Mouse (Mus musculus): ENCODE data around the gene Rgs14. TPM values are rescaled to one million over a fixed set of nuclear protein-coding genes. Genes with fewer than 3 reads are reported as not detected.

Rgs14 gene
- polyA plus RNA-seq, 1 experiment from 2014 or later, result 3.6 TPM

GRCm38 (mm10) chr13:55371740-55372139 is 2.2 kb downstream of the Rgs14 start:
- Histone ChIP-seq H3K4me3 (ENCODE audit: inconsistent target) (no peak overlapping the region), H3K27ac (no peak overlapping the region), H3K36me3 (ENCODE audit: inconsistent target) (no peaks in the 10 kb centered on the region), H3K79me2 (ENCODE audit: inconsistent target) (peaks cover 64% of the 10 kb centered on the region)
- 80% methylated on average over 5 of the region's 5 CpGs for WGBS (ENCODE audit: missing documents)

- peaks cover 68% of the 10 kb centered on the region for H3K79me2 ChIP-seq (ENCODE audit: inconsistent target)
- H3K4me3 ChIP-seq (ENCODE audit: inconsistent target), result no peak overlapping the region
- 98% methylated on average over 6 of the region's 6 CpGs for WGBS (ENCODE audit: missing documents)
- H3K36me3 ChIP-seq (ENCODE audit: inconsistent target), result peaks cover 10% of the 10 kb centered on the region
- H3K27ac ChIP-seq, result no peak overlapping the region
These were observed 4.8 kb downstream of the Rgs14 start for GRCm38 (mm10) chr13:55374206-55374924.

GRCm38 (mm10) chr13:55375877-55376276 is 6.3 kb downstream of the Rgs14 start:
- Histone ChIP-seq H3K36me3 (ENCODE audit: inconsistent target) (peaks cover 26% of the 10 kb centered on the region), H3K4me3 (ENCODE audit: inconsistent target) (no peak overlapping the region), H3K27ac (no peak overlapping the region), H3K79me2 (ENCODE audit: inconsistent target) (peaks cover 56% of the 10 kb centered on the region)
- 83% methylated on average over 2 of the region's 2 CpGs for WGBS (ENCODE audit: missing documents)

GRCm38 (mm10) chr13:55378907-55379580 is 9.5 kb downstream of the Rgs14 start:
- H3K36me3 ChIP-seq (ENCODE audit: inconsistent target), result peaks cover 56% of the 10 kb centered on the region
- no peak overlapping the region for H3K4me3 ChIP-seq (ENCODE audit: inconsistent target)
- H3K79me2 ChIP-seq (ENCODE audit: inconsistent target), result peaks cover 24% of the 10 kb centered on the region
- 96% methylated on average over 30 of the region's 32 CpGs for WGBS (ENCODE audit: missing documents)
- no peak overlapping the region for H3K27ac ChIP-seq

GRCm38 (mm10) chr13:55381790-55382189 is 12.3 kb downstream of the Rgs14 start:
- peaks cover 77% of the 10 kb centered on the region for H3K36me3 ChIP-seq (ENCODE audit: inconsistent target)
- peaks cover 4% of the 10 kb centered on the region; the same call in 1 of the 2 replicates for H3K79me2 ChIP-seq (ENCODE audit: inconsistent target)
- H3K4me3 ChIP-seq (ENCODE audit: inconsistent target), result no peak overlapping the region
- H3K27ac ChIP-seq, result no peak overlapping the region
- WGBS (ENCODE audit: missing documents), result 96% methylated on average over 4 of the region's 4 CpGs

GRCm38 (mm10) chr13:55390644-55391043 is 21.1 kb downstream of the Rgs14 start:
- peaks cover 5% of the 10 kb centered on the region for H3K36me3 ChIP-seq (ENCODE audit: inconsistent target)
- no peak overlapping the region for H3K27ac ChIP-seq
- no peaks in the 10 kb centered on the region for H3K79me2 ChIP-seq (ENCODE audit: inconsistent target)
- WGBS (ENCODE audit: missing documents), result 83% methylated on average over 3 of the region's 3 CpGs
- H3K4me3 ChIP-seq (ENCODE audit: inconsistent target), result no peak overlapping the region

- WGBS (ENCODE audit: missing documents), result 31% methylated on average over 1 of the region's 1 CpGs
- Histone ChIP-seq H3K27ac (no peak overlapping the region), H3K79me2 (ENCODE audit: inconsistent target) (no peaks in the 10 kb centered on the region), H3K4me3 (ENCODE audit: inconsistent target) (no peak overlapping the region), H3K36me3 (ENCODE audit: inconsistent target) (no peaks in the 10 kb centered on the region)
These were observed 22.1 kb downstream of the Rgs14 start for GRCm38 (mm10) chr13:55391626-55392029.

GRCm38 (mm10) chr13:55392933-55393332 is 23.4 kb downstream of the Rgs14 start:
- no peak overlapping the region for H3K27ac ChIP-seq
- no peaks in the 10 kb centered on the region for H3K79me2 ChIP-seq (ENCODE audit: inconsistent target)
- 83% methylated on average over 4 of the region's 4 CpGs for WGBS (ENCODE audit: missing documents)
- no peaks in the 10 kb centered on the region for H3K36me3 ChIP-seq (ENCODE audit: inconsistent target)
- H3K4me3 ChIP-seq (ENCODE audit: inconsistent target), result no peak overlapping the region

GRCm38 (mm10) chr13:55398088-55398487 is 28.6 kb downstream of the Rgs14 start, which contains the start of gene Slc34a1:
Slc34a1 (plus strand) TSS chr13:55398187.
- WGBS (ENCODE audit: missing documents), result 44% methylated on average over 1 of the region's 1 CpGs
- Histone ChIP-seq H3K79me2 (ENCODE audit: inconsistent target) (no peaks in the 10 kb centered on the region), H3K27ac (no peak within 1 kb of the TSS), H3K4me3 (ENCODE audit: inconsistent target) (no peak within 1 kb of the TSS), H3K36me3 (ENCODE audit: inconsistent target) (no peaks in the 10 kb centered on the region)

GRCm38 (mm10) chr13:55399300-55400038 is 29.9 kb downstream of the Rgs14 start:
- Histone ChIP-seq H3K4me3 (ENCODE audit: inconsistent target) (no peak overlapping the region), H3K36me3 (ENCODE audit: inconsistent target) (no peaks in the 10 kb centered on the region), H3K27ac (no peak overlapping the region), H3K79me2 (ENCODE audit: inconsistent target) (no peaks in the 10 kb centered on the region)
- WGBS (ENCODE audit: missing documents), result 40% methylated on average over 5 of the region's 5 CpGs

GRCm38 (mm10) chr13:55400039-55400346 is 30.5 kb downstream of the Rgs14 start:
- no peaks in the 10 kb centered on the region for H3K36me3 ChIP-seq (ENCODE audit: inconsistent target)
- H3K79me2 ChIP-seq (ENCODE audit: inconsistent target), result no peaks in the 10 kb centered on the region
- no peak overlapping the region for H3K4me3 ChIP-seq (ENCODE audit: inconsistent target)
- H3K27ac ChIP-seq, result no peak overlapping the region
- WGBS (ENCODE audit: missing documents), result 100% methylated on average over 1 of the region's 1 CpGs

- no peak overlapping the region for H3K27ac ChIP-seq
- H3K36me3 ChIP-seq (ENCODE audit: inconsistent target), result no peaks in the 10 kb centered on the region
- 92% methylated on average over 7 of the region's 7 CpGs for WGBS (ENCODE audit: missing documents)
- H3K4me3 ChIP-seq (ENCODE audit: inconsistent target), result no peak overlapping the region
- no peaks in the 10 kb centered on the region for H3K79me2 ChIP-seq (ENCODE audit: inconsistent target)
These were observed 33.7 kb downstream of the Rgs14 start for GRCm38 (mm10) chr13:55403266-55403665.

- H3K36me3 ChIP-seq (ENCODE audit: inconsistent target), result no peaks in the 10 kb centered on the region
- WGBS (ENCODE audit: missing documents), result 37% methylated on average over 15 of the region's 15 CpGs
- no peak overlapping the region for H3K4me3 ChIP-seq (ENCODE audit: inconsistent target)
- no peak overlapping the region for H3K27ac ChIP-seq
- H3K79me2 ChIP-seq (ENCODE audit: inconsistent target), result no peaks in the 10 kb centered on the region
These were observed 34.7 kb downstream of the Rgs14 start for GRCm38 (mm10) chr13:55403935-55404852.
